Mouse (Mus musculus) spleen, adult 18-20 months (tissue): ENCODE results near the gene 2700081O15Rik.
"Not testable (repeated sequence)": the region's sequence is repeated elsewhere in the genome, so short reads cannot be mapped to it uniquely, and the experiment has no call there.

Experiments
- DNase-seq, 2 experiments: peaks; one replicate each; pipeline ENCODE4 v3.0.0; 2022; ENCODE audit warnings: mixed read lengths in 2 of 2

2700081O15Rik gene

DNA sequence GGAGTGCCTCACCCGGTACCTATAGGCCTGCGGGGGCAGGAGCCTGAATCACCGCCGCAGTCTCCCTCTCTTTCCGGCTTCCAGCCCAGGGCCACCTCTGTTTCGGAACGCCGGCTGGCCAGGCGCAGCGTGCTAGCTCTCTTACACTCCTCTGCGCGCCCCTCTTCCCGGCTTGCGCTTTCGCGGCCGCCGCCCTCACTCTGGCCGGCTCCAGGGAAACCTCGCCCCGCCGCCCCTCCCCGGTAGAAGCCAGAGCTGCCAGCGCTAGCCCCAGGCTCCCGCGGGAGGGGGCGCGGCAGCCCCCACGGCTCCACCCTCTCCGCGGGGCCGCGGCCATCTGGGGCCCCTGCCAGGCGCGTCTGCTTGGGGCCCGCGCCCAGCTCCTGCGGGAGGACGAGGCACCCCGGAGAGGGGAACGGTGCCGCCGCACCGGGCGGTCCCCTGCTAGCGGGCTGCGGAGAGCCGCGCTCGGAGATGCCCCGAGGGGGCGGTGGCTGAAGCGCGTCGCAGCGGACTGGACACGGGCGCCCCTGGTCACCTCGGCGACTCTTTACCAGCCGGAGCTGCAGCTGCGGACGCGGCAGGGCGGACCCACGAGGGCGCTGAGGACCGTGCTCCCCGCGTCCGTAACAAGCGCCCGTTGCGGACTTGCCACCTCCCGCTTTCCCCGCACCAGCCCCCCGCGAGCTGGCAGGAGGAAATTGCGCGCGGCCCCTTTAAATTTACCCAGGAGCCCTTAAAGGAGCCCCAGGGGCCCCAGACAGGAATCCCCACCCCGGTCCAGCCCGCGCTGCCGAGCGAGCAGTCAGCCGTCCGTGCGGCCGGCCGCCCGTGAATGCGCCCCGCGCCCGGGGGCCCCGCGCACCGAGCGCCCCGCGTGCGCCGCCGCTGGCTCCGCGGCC, at the start of gene 2700081O15Rik:
2700081O15Rik (plus strand) TSS at position 792 of the 902 bp plus-strand sequence.
- peak; percentile 27 to 49 for DNase-seq

- not testable (repeated sequence) for DNase-seq
These were observed 48.0 kb upstream of the 2700081O15Rik start for GRCm38 (mm10) chr19:7369469-7369868.

GRCm38 (mm10) chr19:7374491-7374890, 42.9 kb upstream of the 2700081O15Rik start:
- DNase-seq, result no peak

DNA sequence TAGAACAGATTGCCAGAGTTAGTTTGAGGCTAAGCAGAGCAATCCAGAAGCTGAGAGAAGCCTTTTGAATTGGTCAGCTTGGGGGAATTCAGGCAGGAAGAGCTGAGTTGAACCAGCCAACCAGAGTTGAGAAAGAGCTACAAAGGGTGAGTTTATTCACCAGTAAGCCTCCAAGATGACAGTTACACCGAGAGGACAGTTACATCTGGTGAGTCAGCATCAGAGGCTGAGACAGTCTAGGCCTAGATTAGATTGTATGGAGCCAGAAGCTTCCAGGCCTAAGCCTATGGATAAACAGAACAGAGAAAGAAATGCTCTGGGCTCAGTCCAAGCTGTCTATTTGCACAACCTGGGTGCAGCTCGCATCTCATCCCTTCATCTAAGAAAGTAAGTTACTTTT, 39.8 kb upstream of the 2700081O15Rik start:
- DNase-seq, result no peak

GRCm38 (mm10) chr19:7381906-7382247, 35.5 kb upstream of the 2700081O15Rik start:
- no peak for DNase-seq

DNA sequence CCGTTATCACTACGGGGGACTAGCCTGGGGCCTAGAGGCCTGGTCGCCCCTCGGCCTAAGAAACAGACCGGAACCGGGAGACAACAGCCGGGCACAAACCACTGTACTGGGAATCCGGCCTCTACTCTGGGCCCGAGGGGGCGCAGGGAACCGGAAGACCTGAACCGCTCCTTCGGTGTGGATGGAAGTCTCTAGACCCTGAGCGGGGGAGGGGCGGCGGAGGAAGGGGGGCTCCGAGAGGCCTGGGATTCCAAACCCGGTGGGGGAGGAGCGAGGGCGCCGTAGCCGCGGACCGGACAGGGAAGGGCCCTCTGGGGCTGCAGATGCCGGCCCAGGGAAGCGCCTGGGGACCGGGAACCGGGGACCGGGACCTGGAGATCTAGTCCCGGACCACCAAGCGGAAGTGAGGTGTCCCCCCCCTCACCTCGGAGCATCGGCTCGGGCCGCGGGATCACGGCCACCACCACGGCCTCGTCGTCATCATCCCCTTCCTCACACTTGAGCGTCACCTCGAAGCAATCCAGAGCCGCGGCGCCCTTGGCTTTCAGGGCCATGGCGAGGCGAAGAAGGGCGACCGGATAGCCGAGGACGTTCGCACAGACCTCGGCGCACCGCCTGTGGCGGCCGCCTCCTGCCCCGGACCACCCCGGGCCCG, 35.0 kb upstream of the 2700081O15Rik start:
- DNase-seq, result peak; percentile 36 to 41

- peak; percentile 94 to 100 for DNase-seq
These were observed 34.2 kb upstream of the 2700081O15Rik start, which contains the start of gene Spindoc for GRCm38 (mm10) chr19:7382903-7383865. Spindoc (minus strand) TSS chr19:7382994.

DNA sequence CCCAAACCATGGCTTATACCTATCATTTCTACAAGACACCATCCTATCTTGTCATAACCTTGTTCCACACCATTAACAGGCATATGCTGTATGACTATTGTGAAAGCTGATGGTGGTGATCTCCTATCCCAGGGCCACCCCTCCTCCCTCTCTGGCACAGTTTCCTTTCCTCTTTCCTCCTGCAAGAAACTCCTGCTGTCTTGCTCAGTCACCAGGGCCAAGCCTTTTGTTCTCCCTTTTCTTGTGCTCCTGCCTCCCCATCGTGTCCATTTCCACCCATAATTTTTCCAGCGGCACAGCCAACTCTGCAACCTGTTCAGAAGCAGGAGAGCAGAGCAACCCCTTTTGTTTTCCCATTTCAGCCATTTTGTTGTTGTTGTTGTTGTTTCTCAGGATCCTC, 31.4 kb upstream of the 2700081O15Rik start:
- DNase-seq, result no peak

DNA sequence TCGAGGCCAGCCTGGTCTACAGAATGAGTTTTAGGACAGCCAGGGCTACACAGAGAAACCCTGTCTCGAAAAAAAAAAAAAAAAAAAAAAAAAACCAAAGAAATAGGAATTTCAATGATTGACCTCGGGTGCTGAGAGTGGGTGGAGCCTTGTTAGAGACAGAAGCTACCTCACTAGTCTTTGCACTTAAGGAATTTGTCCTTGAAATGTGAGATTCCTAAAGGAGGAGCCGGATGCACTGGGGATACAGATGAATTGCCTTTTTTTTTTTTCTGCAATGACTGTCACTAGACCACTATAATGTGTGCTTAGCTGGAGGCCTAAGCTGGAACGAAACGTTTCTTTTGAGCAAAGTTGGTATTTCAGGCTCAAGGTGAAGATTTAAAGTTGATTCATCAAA, 28.9 kb upstream of the 2700081O15Rik start:
- no peak for DNase-seq

DNA sequence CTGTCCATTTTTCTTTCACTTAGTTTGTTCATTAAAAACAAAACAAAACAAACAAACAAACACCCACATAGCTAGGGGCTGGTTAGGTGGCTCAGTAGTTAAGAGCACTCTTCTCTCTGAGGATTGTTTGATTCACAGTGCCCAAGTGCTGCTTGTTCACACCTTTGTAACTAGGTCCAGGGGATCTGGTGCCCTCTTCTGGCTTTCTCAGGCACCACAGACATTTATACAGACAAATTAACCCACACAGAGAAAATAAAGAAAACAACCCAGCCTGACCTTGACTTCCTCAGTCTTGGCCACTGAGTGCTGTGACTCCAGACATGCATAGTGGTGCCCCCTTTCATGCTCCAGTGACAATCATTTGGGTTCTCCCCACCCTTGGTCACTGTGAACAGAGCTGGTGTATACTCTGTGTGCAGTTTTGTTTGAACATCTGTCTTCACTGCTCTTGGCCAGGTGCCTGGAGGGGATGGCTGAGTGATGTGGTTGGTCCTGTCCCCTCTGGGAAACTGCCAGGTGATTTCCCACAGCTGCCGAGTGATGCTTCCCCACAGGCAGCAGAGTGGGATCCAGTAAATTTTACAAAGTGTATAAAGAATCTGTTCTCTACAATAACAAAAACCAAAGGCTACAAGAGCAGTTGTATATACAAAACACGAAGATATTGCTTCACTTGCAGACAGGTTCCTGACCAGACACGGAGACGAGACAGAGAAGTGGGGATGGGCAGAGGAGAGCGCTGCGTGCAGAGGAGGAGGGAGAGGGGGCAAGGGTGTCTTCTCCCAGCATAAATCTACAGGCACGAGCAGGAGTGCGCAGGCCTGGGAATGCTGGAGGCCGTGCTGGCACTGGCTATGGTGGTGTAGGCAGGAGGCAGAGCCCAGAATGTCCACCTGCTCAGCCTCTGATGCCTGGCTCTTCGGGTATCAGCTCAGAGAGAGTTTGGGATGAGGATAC, 20.3 kb upstream of the 2700081O15Rik start:
- peak in 1 of 2 experiments; percentile 24 for DNase-seq

GRCm38 (mm10) chr19:7398898-7399297, 18.5 kb upstream of the 2700081O15Rik start:
- DNase-seq, result not testable (repeated sequence)

DNA sequence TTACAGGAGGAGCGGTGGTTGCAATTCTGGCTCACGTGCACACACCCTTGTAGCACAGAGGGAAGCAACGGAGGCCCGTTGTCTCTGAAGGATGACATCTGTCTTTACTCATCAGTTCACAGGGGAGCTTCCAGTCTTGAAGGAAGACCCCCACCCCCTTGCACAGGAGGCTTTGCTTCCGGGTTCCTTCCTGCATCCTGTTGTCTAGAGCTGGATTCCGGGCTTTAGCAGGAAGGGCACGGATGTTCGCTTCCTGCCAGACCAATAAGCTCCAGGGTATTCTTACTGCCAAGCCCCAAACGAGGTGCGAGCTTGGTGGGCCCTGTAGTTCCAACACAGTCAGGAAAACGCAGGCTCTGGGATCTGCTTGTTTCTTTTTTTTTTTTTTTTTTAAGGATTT, 16.8 kb upstream of the 2700081O15Rik start:
- DNase-seq, result no peak

GRCm38 (mm10) chr19:7404623-7405229, 12.7 kb upstream of the 2700081O15Rik start:
- DNase-seq, result no peak

DNA sequence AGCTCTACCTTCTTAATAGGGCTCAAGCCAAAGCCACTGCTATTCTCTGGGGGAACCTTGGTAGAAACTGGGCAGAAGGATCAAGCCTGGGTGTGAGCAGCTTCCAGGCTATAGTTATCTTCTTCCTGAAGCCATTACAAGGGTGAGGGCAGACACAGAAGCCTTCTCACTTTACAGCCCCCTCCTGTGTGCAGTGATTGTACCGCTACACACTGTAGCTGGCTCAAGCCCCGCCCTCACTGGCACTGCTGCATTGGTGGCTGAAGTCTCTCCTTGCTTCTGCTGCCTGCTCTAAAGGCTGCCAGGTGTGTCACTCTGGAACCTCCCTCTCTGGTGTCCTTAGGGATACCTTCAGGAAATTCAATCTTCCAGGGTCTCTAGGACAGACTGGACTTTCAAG, 5.1 kb upstream of the 2700081O15Rik start:
- DNase-seq, result no peak

- DNase-seq, result no peak
These were observed 1.2 kb upstream of the 2700081O15Rik start for GRCm38 (mm10) chr19:7415916-7416833.

GRCm38 (mm10) chr19:7417911-7418849, 755 bp downstream of the 2700081O15Rik start:
- peak; percentile 56 to 76 for DNase-seq

DNA sequence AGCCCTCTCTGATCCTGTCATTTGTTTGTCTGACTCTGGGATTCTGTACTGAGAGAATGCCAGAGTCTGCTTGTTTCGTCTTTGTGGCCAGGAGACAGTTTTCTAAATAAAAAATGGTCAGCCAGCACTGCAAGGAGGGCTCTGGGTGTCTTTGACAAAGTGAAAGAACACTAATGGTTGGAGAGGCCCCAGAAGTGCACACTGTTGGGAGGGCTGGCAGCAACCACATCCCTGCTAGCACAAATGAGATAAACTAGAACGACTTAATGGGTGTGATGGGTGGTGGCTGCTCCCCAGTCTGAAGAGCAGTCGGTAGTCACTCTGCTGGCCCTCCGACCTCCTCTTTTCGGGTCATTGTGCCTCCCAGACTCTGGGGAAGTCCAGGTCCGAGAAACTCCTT, 1.7 kb downstream of the 2700081O15Rik start:
- no peak for DNase-seq

DNA sequence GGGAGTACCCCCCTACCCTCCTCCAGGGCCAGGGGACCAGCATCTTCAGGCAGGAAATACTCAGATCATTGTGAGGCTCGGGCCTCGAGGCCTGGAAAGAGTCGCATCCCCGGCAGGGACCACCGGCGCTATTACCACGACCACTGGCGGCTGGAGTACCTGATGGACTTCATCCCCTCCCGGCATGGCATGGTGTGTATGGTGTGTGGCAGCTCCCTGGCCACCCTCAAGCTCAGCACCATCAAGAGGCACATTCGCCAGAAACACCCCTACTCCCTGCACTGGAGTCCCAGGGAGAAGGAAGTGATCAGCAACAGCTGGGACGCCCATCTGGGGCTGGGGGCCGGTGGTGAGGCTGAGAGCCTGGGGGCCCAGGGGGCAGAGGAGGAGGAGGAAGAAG, 2.7 kb downstream of the 2700081O15Rik start:
- no peak for DNase-seq
